Mouse (Mus musculus) bone marrow, adult 2 months (tissue): ENCODE measurements around the gene Pigk.
A peak's percentile ranks its signal among the peaks of the same experiment; 100 is the strongest.

Source experiments
- CTCF ChIP-seq: fragments of 200-500 bp; IDR thresholded peaks from 2 replicates; pipeline ENCODE4 v1.5.1; 2011; ENCODE audit warnings: low read length, control low read depth; ENCODE audit not compliant: control insufficient read depth, insufficient read depth
- POLR2A ChIP-seq: fragments of 200-500 bp; IDR thresholded peaks from 2 replicates; pipeline ENCODE4 v1.6.1; 2011; ENCODE audit warnings: low read depth, mild to moderate bottlenecking, control low read depth, low read length, borderline replicate concordance; ENCODE audit not compliant: control insufficient read depth

DNA sequence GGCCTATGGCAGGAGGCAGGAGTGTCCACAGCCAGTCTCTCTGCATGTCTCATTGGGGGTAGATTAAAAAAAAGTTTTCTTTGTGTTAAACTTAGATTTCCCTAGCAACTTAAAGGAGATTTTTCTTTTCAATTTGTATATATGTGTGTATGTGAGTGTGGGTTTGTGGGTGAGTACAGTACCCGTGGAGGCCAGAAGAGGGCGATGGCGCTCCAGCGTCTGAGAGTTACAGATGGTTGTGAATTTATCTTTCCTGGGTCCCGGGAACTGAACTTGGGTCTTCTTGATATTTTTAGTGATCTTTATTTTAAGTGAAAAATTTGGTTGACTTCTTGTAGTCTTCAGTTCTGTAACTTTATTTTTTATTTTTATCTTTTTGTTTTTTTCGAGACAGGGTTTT, 7.4 kb downstream of the Pigk start:
- TF ChIP-seq CTCF (peak; percentile 49; the same call in 1 of the 2 replicates), POLR2A (no peak)
